17 mouse cellular contexts compared by ENCODE assay signal in the genomic region with DNA sequence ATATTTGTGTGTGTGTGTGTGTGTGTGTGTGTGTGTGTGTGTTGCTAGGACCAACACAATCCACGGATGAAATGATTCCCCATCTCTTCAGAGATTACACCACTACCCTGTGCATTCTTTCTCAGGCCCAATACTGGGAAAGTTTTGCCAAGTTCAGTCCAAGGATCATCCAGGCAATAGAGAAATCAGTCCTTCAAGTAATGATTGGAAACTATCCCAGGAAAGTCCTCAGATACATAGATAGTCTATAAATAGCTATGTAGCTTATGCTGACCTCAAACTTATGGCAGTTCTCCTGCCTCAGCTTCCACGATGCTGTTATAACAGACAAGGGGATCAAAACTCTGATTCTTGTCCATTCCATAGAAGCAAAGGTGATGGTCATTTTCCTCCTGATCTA.
"Had no signal": no experiment of that assay in that cellular context is flagged by ENCODE, and none has a peak within 500 bp of the region (broad histone marks: within the 10 kb centered on the region; RNA-seq: fewer than 3 reads in every experiment).

No protein-coding gene starts in this region.

- DNase-seq: lung, embryonic 14.5 days; lung, postnatal 10 days; lung, postnatal 4 days; midbrain, embryonic 14.5 days; retina, postnatal 1 day; right cerebral cortex, adult 18-20 months; right cerebral cortex, postnatal 25 days; right cerebral cortex, postnatal 4 days; spleen, adult 18-20 months; thymus, adult 18-20 months; thymus, postnatal 14 days; thymus, postnatal 36 days had no signal

- H3K9me3 ChIP-seq: midbrain, embryonic 10.5 days; midbrain, embryonic 12.5 days; neural tube, embryonic 13.5 days; neural tube, embryonic 15.5 days had no signal

- H3K4me3 ChIP-seq: midbrain, embryonic 10.5 days; midbrain, embryonic 12.5 days; myocyte; neural tube, embryonic 13.5 days; neural tube, embryonic 15.5 days had no signal

- H3K27me3 ChIP-seq: midbrain, embryonic 12.5 days; neural tube, embryonic 13.5 days; neural tube, embryonic 15.5 days had no signal

- H3K9ac ChIP-seq: lung, embryonic 14.5 days; midbrain, embryonic 12.5 days; neural tube, embryonic 13.5 days; neural tube, embryonic 15.5 days had no signal

- H3K36me3 ChIP-seq: midbrain, embryonic 12.5 days; neural tube, embryonic 15.5 days had no signal

- H3K27ac ChIP-seq: midbrain, embryonic 10.5 days; midbrain, embryonic 12.5 days; neural tube, embryonic 13.5 days; neural tube, embryonic 15.5 days had no signal
